ENCODE assay signal across 11 mouse cellular contexts in the genomic region with DNA sequence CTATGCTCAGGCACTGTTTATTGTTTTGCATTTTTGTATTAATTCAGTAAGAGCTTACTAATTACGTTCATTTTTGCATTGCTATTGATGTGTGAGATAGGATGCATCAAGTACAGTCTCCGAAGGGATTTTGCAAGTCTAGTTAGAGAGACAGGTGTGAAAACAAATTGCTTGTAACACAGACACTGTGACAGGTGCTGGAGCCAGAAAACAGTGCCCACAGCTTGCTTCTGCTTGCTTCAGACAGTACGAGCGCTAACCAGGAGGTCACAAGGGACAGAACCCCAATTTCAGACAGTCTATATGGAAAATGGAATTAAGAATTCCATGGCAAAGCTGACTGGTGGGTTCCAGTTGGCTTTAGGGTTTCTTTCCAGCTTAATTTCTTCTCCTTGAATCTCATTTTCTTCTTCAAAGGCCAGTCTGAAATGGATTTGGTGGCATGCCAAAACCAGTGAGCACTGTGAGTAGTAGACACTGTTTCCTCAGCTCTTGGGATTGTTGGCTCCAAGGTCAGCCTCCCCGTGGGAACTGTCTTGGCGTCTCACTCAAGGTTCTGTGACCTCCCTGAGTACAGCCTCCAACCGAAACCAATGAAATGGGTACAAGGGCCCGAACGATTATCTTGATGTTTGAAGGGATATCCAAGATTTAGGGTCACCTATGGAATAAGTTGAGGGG. TPM values are rescaled to one million over a fixed set of nuclear protein-coding genes. Genes with fewer than 3 reads are reported as not detected.
DNase-seq lines count a peak whose midpoint lies in the region; ATAC-seq lines count a peak whose summit lies in the region.
"Had no signal": no experiment of that assay in that cellular context is flagged by ENCODE, and none has a peak within 500 bp of the region (broad histone marks: within the 10 kb centered on the region; RNA-seq: fewer than 3 reads in every experiment).

No protein-coding gene starts in this region.

- H3K27me3 ChIP-seq in forebrain, embryonic 13.5 days = no peaks in the 10 kb centered on the region
- no peaks in the 10 kb centered on the region for H3K27me3 ChIP-seq in forebrain, embryonic 11.5 days (ENCODE audit: control insufficient read depth, insufficient read depth, low read length)
- H3K27me3 ChIP-seq in kidney, embryonic 15.5 days = peaks cover 4% of the 10 kb centered on the region; the same call in 1 of the 2 replicates
- H3K27me3 ChIP-seq: liver, embryonic 13.5 days had no signal

- ATAC-seq in forebrain, embryonic 13.5 days = peak; percentile 53
- ATAC-seq in forebrain, embryonic 11.5 days (replicated peaks; ENCODE audit: low FRiP score) = no peak
- ATAC-seq in kidney, embryonic 15.5 days (replicated peaks; ENCODE audit: low FRiP score) = no peak
- ATAC-seq: CD4-positive, CD25-positive, alpha-beta regulatory T cell, adult 4 months had no signal

- no peak overlapping the region for H3K4me3 ChIP-seq in forebrain, embryonic 13.5 days
- no peak overlapping the region for H3K4me3 ChIP-seq in forebrain, embryonic 11.5 days (ENCODE audit: low read depth, low read length)
- no peak overlapping the region for H3K4me3 ChIP-seq in kidney, embryonic 15.5 days (replicated peaks)
- H3K4me3 ChIP-seq: liver, embryonic 13.5 days had no signal

- H3K9me3 ChIP-seq in forebrain, embryonic 13.5 days (replicated peaks) = no peaks in the 10 kb centered on the region
- H3K9me3 ChIP-seq in forebrain, embryonic 11.5 days (ENCODE audit: control insufficient read depth, low read length) = no peaks in the 10 kb centered on the region
- H3K9me3 ChIP-seq in kidney, embryonic 15.5 days (replicated peaks) = no peaks in the 10 kb centered on the region
- H3K9me3 ChIP-seq: liver, embryonic 13.5 days had no signal

- no peak overlapping the region for H3K9ac ChIP-seq in forebrain, embryonic 13.5 days
- no peak overlapping the region for H3K9ac ChIP-seq in forebrain, embryonic 11.5 days (ENCODE audit: low read length)
- no peak overlapping the region for H3K9ac ChIP-seq in kidney, embryonic 15.5 days
- H3K9ac ChIP-seq: liver, embryonic 13.5 days had no signal

- H3K4me1 ChIP-seq in forebrain, embryonic 13.5 days = 0 out of 2 replicates have a peak, but pooled peaks cover 5% of the 10 kb centered on the region
- H3K4me1 ChIP-seq in forebrain, embryonic 11.5 days (replicated peaks; ENCODE audit: control insufficient read depth, insufficient read depth, low read length) = no peaks in the 10 kb centered on the region
- peaks cover 14% of the 10 kb centered on the region for H3K4me1 ChIP-seq in kidney, embryonic 15.5 days
- H3K4me1 ChIP-seq: liver, embryonic 13.5 days had no signal

- no peak overlapping the region for H3K4me2 ChIP-seq in forebrain, embryonic 13.5 days
- no peak overlapping the region for H3K4me2 ChIP-seq in forebrain, embryonic 11.5 days (ENCODE audit: low read depth, low read length, severe bottlenecking)
- H3K4me2 ChIP-seq in kidney, embryonic 15.5 days = no peak overlapping the region
- H3K4me2 ChIP-seq: liver, embryonic 13.5 days had no signal

- no peak for DNase-seq in forebrain, embryonic 11.5 days (ENCODE audit: low spot score)
- peak; percentile 51 for DNase-seq in kidney, postnatal 10 days
- DNase-seq in right cerebral cortex, postnatal 10 days (ENCODE audit: low spot score in 2 of 2) = peak; percentile 61 to 68
- DNase-seq in right cerebral cortex, postnatal 14 days = no peak
- DNase-seq in thymus, adult 18-20 months = no peak
- DNase-seq in yolk sac, embryonic 10.5 days (ENCODE audit: low spot score) = no peak
- DNase-seq: liver, embryonic 13.5 days had no signal

- H3K27ac ChIP-seq in forebrain, embryonic 13.5 days = no peak overlapping the region
- H3K27ac ChIP-seq in forebrain, embryonic 11.5 days (ENCODE audit: low read depth, low read length) = no peak overlapping the region
- H3K27ac ChIP-seq in kidney, embryonic 15.5 days = no peak overlapping the region
- H3K27ac ChIP-seq: liver, embryonic 13.5 days; stomach, postnatal 0 days had no signal

- no peaks in the 10 kb centered on the region for H3K36me3 ChIP-seq in forebrain, embryonic 13.5 days (ENCODE audit: poor library complexity, severe bottlenecking)
- H3K36me3 ChIP-seq in forebrain, embryonic 11.5 days (ENCODE audit: control insufficient read depth, insufficient read depth, low read length) = no peaks in the 10 kb centered on the region
- no peaks in the 10 kb centered on the region for H3K36me3 ChIP-seq in kidney, embryonic 15.5 days
- H3K36me3 ChIP-seq: liver, embryonic 13.5 days had no signal

- WGBS in forebrain, embryonic 13.5 days = 64% methylated on average over 9 of the region's 9 CpGs
- WGBS in forebrain, embryonic 11.5 days = 82% methylated on average over 9 of the region's 9 CpGs
- 69% methylated on average over 9 of the region's 9 CpGs for WGBS in kidney, embryonic 15.5 days

RNA-seq across cellular contexts. Expression of a gene that starts 11.9 kb away (rescaled TPM):
- polyA plus RNA-seq in forebrain, embryonic 13.5 days (2015; fragmentation: Nextera tagmentation; extraction: Ambion mirVana) = 13.9 and 14.6 TPM in 2 replicates
- 12.0 and 12.6 TPM in 2 replicates for polyA plus RNA-seq in forebrain, embryonic 11.5 days (2014; fragmentation: Nextera tagmentation; extraction: Ambion mirVana)
- polyA plus RNA-seq in kidney, embryonic 15.5 days (2015; fragmentation: Nextera tagmentation; extraction: Ambion mirVana) = 13.4 and 14.1 TPM in 2 replicates

Comparison
In these comparisons a context has a peak if more than half of its experiments do, and no peak if none do; other contexts are left out.
1. DNase-seq: peak in kidney, postnatal 10 days (single experiment) and right cerebral cortex, postnatal 10 days (2 of 2); none in forebrain, embryonic 11.5 days (single experiment), right cerebral cortex, postnatal 14 days (single experiment), thymus, adult 18-20 months (0 of 2) and yolk sac, embryonic 10.5 days (single experiment).